Mouse (Mus musculus) small intestine, adult 2 months (tissue): ENCODE results near the gene Rab1a. TPM values are rescaled to one million over a fixed set of nuclear protein-coding genes. Genes with fewer than 3 reads are reported as not detected.
A peak's percentile ranks its signal among the peaks of the same experiment; 100 is the strongest.

ENCODE experiments used
- H3K27ac ChIP-seq: fragments of 200-500 bp; 2 replicates; pipeline ENCODE4 v1.5.1; 2012; ENCODE audit warnings: low read depth, low read length, control low read depth, inconsistent platforms; ENCODE audit not compliant: insufficient read depth
- H3K27me3 ChIP-seq: fragments of 200-500 bp; 2 replicates; pipeline ENCODE4 v1.6.1; 2012; ENCODE audit warnings: mild to moderate bottlenecking, moderate library complexity, low read length, inconsistent platforms; ENCODE audit not compliant: control insufficient read depth, insufficient read depth
- H3K36me3 ChIP-seq: fragments of 200-500 bp; 2 replicates; pipeline ENCODE4 v1.6.1; 2012; ENCODE audit warnings: mild to moderate bottlenecking, low read length, control low read depth, inconsistent platforms; ENCODE audit not compliant: control insufficient read depth, insufficient read depth
- H3K4me1 ChIP-seq: fragments of 200-500 bp; 2 replicates; pipeline ENCODE4 v1.6.1; 2012; ENCODE audit warnings: low read length, inconsistent platforms, mixed read lengths; ENCODE audit not compliant: control insufficient read depth, insufficient read depth, insufficient read length
- H3K4me3 ChIP-seq: fragments of 200-500 bp; 2 replicates; pipeline ENCODE4 v1.5.1; 2012; ENCODE audit warnings: low read depth, mild to moderate bottlenecking, control low read depth, inconsistent platforms, low read length, moderate library complexity
- CTCF ChIP-seq: fragments of 200-500 bp; IDR thresholded peaks from 2 replicates; pipeline ENCODE4 v1.5.1; 2012; ENCODE audit warnings: low read depth, mild to moderate bottlenecking, control low read depth, inconsistent platforms, low read length, moderate library complexity, mixed read lengths; ENCODE audit not compliant: insufficient replicate concordance, insufficient read length; ENCODE audit errors: extremely low read depth
- POLR2A ChIP-seq: fragments of 200-500 bp; IDR thresholded peaks from 2 replicates; pipeline ENCODE4 v1.6.1; 2012; ENCODE audit warnings: low read depth, mild to moderate bottlenecking, control low read depth, inconsistent platforms, low read length, moderate library complexity
- WGBS: fragments of 180-500 bp; shearing (Covaris S2); methylation state at CpG from one replicate; pipeline ENCODE4 v1.1.7; 2018; 5-methylcytosine and 5-hydroxymethylcytosine counted together
- polyA plus RNA-seq: library from polyadenylated mRNA; depleted of rRNA; stranded (reverse); fragments of >200 nt; gene quantifications from 2 replicates; pipeline ENCODE4 v1.2.3, GENCODE M21; 2012

The Rab1a gene
- polyA plus RNA-seq, 1 experiment: 60.0 TPM

DNA sequence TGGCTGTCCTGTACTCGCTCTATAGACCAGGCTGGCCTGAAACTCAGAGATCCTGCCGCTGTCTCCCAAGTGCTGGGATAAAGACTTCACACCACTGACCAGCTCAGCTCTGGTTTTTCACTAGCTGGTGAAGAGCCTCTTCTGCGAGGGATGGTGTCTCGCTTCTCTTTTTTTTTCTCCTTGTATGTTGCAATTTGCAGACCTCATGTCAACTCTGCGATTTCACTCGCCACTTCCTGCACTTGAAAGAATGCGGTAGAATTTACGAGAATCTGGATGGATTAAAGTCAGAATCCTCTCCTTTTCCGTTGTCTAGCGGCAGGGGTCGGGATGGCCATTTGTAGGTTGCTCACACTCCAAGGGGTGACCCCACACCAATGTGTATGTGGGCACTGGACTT, 32.3 kb upstream of the Rab1a start:
- Histone ChIP-seq H3K36me3 (no peaks in the 10 kb centered on the region), H3K4me1 (no peaks in the 10 kb centered on the region), H3K27me3 (no peaks in the 10 kb centered on the region), H3K4me3 (no peak overlapping the region), H3K27ac (no peak overlapping the region)
- 79% methylated on average over 11 of the region's 11 CpGs for WGBS
- no peak for TF ChIP-seq CTCF
- no peak for TF ChIP-seq POLR2A

GRCm38 (mm10) chr11:20187271-20187670, 14.0 kb upstream of the Rab1a start:
- TF ChIP-seq POLR2A (no peak), CTCF (no peak)
- 43% methylated on average over 6 of the region's 6 CpGs for WGBS
- Histone ChIP-seq H3K27me3 (no peaks in the 10 kb centered on the region), H3K4me3 (no peak overlapping the region), H3K27ac (no peak overlapping the region), H3K36me3 (no peaks in the 10 kb centered on the region), H3K4me1 (no peaks in the 10 kb centered on the region)

DNA sequence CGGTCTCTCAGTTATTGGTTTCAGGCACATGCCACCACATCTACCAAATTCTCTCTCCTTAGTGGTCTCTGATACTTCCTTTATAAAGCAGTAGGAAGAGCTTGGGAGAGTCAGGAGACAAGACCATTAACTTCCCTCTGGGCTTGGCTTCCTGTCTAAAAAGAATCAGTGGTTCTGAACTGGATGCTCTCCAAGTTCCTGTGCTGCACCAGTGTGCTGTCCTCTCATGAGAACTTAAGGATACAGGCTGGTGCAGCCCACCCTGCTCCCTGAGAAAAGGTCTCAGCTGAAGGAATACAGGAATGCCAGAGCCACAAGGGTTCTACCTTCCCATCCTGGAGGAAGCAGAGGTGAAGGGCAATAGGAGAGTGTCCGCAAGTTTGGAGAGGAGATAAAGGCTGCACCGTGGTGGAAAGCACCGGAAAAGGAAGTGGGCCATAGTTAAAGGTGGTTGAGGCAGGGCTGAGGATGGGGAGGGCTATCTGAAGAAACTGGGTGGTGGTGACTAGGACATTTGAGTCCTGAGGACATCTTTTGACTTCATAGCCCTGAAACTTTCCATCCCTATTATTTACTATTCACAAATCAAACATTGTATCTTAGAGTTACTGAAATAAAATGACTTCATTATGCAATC, 8.0 kb upstream of the Rab1a start:
- Histone ChIP-seq H3K27ac (no peak overlapping the region), H3K4me1 (peaks cover 4% of the 10 kb centered on the region; the same call in 1 of the 2 replicates), H3K27me3 (no peaks in the 10 kb centered on the region), H3K36me3 (no peaks in the 10 kb centered on the region), H3K4me3 (no peak overlapping the region)
- 71% methylated on average over 4 of the region's 4 CpGs for WGBS
- TF ChIP-seq CTCF (no peak), POLR2A (no peak)

- peaks cover 21% of the 10 kb centered on the region; the same call in 1 of the 2 replicates for H3K4me1 ChIP-seq
- TF ChIP-seq CTCF (no peak), POLR2A (no peak)
- no peaks in the 10 kb centered on the region for H3K27me3 ChIP-seq
- H3K27ac ChIP-seq: peak overlapping the region; percentile 92
- 1% methylated on average over 40 of the region's 40 CpGs for WGBS
- H3K36me3 ChIP-seq: no peaks in the 10 kb centered on the region
- peak overlapping the region; percentile 86 for H3K4me3 ChIP-seq
These were observed 449 bp downstream of the Rab1a start for GRCm38 (mm10) chr11:20201661-20202101.

DNA sequence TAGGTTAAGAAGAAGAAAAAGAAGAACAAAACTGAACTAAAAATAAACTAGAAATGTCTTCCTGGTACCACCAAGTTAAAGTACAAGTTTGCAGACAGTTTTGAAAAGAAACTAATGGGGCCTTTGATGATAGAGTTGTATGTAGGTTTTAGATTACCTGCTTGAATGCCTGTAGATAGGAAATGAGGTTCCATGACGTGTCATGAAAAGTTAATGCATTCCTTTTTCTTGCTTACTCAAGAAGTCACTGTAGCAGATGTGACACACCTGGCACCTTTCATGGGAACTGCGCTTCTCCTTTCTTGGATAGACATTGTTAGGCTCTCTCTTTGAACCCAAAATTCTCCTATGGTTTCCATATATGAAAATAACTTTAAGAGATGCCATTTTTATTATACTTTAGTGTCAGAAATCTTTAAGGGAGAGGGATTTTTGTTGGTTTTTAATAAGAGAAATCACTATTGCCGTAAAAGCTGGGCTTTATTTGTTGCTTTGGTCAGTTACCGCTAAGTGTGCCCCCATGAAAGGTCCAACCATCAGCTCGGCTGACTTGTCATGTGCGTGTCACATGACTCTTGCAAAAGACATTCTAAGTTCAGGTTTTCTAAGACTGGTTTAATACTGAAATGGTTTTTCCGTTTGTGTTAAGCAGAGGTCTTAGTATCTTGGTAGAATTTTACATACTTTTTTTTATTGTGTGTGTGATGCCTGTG, 1.2 kb downstream of the Rab1a start:
- TF ChIP-seq POLR2A: no peak
- TF ChIP-seq CTCF: no peak
- peak overlapping the region; percentile 92; the same call in 1 of the 2 replicates for H3K27ac ChIP-seq
- WGBS: 3% methylated on average over 7 of the region's 7 CpGs
- H3K4me1 ChIP-seq: peaks cover 17% of the 10 kb centered on the region; the same call in 1 of the 2 replicates
- H3K36me3 ChIP-seq: no peaks in the 10 kb centered on the region
- H3K4me3 ChIP-seq: peak overlapping the region; percentile 44; the same call in 1 of the 2 replicates
- H3K27me3 ChIP-seq: no peaks in the 10 kb centered on the region

DNA sequence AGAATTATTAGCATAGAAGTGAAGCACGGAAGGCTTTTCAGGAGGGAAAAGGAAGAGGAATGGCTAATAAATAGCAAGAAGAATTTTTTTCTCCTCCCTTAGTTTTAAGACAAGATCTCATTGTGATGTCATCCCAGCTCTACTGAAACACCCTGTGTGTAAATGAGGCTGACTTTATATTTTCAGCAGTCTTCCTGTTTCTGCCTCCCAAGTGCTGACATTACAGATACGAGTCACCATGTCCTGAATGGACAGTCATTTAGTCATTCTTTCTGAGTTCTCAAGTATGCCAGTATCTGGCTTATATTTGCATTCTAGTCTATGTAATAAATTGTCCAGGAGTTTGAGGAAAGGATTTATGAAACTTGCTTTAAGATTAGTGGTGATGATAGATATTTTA, 3.1 kb downstream of the Rab1a start:
- H3K27me3 ChIP-seq: no peaks in the 10 kb centered on the region
- H3K36me3 ChIP-seq: no peaks in the 10 kb centered on the region
- H3K4me1 ChIP-seq: peaks cover 20% of the 10 kb centered on the region; the same call in 1 of the 2 replicates
- no peak overlapping the region for H3K4me3 ChIP-seq
- peak overlapping the region; percentile 7; the same call in 1 of the 2 replicates for H3K27ac ChIP-seq
- no peak for TF ChIP-seq CTCF
- TF ChIP-seq POLR2A: no peak
- 30% methylated on average over 2 of the region's 2 CpGs for WGBS

GRCm38 (mm10) chr11:20204870-20205446, 3.7 kb downstream of the Rab1a start:
- no peaks in the 10 kb centered on the region for H3K27me3 ChIP-seq
- TF ChIP-seq CTCF (no peak), POLR2A (no peak)
- H3K4me3 ChIP-seq: peak overlapping the region; percentile 19; the same call in 1 of the 2 replicates
- 16% methylated on average over 9 of the region's 9 CpGs for WGBS
- H3K4me1 ChIP-seq: peaks cover 17% of the 10 kb centered on the region; the same call in 1 of the 2 replicates
- H3K36me3 ChIP-seq: no peaks in the 10 kb centered on the region
- H3K27ac ChIP-seq: peak overlapping the region; percentile 44; the same call in 1 of the 2 replicates
